Mouse (Mus musculus) kidney, postnatal 10 days (tissue): ENCODE measurements around the gene Atn1.

Experiments
- DNase-seq: peaks from one replicate; pipeline ENCODE4 v3.0.0; 2021; ENCODE audit warnings: mixed read lengths

Gene Atn1

DNA sequence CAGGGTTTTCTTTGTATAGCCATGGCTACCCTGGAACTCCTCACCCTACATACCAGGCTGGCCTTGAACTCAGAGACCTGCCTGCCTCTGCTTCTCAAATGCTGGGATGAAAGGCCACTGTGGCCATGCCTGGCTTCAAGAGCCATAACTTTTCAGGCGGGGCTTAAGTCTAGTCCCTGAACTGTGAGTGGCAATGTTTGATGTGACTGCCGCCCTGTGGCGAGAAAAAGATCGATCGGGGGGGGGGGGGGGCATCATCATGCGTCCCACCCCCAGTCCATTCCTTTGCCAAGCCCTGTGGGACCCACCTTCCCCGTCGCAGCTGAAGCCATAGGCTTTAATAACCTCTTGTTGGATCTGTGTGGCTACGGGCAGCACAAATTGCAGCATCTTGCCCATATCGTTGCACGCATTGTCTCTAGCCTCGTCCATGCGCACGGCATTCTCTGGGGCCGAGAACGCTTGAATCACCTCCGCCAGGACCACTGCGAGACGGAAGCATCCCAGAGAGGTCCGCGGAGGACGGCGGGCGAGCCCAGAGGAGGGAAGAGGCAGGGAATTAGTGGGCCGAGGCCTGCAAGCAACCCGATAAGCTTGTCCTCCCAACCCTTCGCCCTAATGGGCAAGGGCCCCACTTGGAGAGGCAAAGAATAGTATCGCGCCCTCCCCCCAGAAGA, 16.0 kb downstream of the Atn1 start:
- peak; percentile 70 for DNase-seq

- DNase-seq: no peak
Measured at GRCm38 (mm10) chr6:124739231-124739796, 17.0 kb downstream of the Atn1 start.

GRCm38 (mm10) chr6:124738511-124739023, 17.8 kb downstream of the Atn1 start, which contains the start of gene Ptpn6:
Gene Ptpn6 (minus strand): TSS chr6:124738714.
- peak; percentile 89 for DNase-seq

GRCm38 (mm10) chr6:124737040-124737439, 19.3 kb downstream of the Atn1 start:
- DNase-seq: no peak

- no peak for DNase-seq
Measured at GRCm38 (mm10) chr6:124734417-124734816, 21.9 kb downstream of the Atn1 start.

GRCm38 (mm10) chr6:124732476-124733370, 23.6 kb downstream of the Atn1 start:
- no peak for DNase-seq

- no peak for DNase-seq
Measured at GRCm38 (mm10) chr6:124731038-124731437, 25.3 kb downstream of the Atn1 start.

DNA sequence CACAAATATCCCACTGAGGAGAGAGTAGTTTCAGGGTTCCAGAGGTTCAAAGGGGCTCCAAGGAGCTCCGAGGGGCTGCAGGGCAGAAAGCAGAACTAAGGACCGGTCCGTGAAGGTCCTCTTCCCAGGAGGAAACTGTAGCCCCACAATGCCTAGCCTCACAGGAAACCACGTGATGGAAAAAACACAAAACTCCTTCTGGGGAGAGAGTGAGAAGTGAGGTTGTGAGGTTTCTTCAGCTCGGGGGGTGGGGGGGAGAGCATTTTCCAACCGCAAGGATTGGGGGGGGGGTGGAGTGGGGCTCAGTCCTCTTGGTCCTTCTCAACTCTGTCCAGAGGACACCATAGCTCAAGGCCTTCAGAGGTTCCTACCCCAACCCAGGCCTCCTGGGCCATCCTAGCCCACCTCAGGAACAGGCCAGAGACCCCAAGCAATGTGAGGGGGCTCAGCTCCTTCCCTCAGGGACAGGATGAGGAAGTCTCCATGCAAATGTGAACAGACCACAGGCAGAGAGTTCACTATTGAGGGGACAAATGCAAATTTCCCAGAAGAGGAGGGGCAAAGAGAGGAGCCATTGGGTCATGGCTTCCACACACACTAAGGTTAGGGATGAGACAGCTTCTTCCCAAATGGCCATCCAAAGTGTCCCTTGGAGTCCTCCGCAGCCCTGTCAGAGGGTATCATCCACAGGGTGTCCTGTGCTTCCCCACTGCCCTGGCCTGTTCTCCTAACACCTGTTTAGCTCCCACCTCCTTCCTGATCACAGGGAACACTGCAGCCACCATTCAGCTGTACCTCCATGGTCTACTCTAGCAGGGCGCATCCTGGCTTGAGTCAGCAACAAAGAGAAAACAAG, 26.2 kb downstream of the Atn1 start:
- no peak for DNase-seq

GRCm38 (mm10) chr6:124728621-124729020, 27.7 kb downstream of the Atn1 start:
- DNase-seq: no peak

DNA sequence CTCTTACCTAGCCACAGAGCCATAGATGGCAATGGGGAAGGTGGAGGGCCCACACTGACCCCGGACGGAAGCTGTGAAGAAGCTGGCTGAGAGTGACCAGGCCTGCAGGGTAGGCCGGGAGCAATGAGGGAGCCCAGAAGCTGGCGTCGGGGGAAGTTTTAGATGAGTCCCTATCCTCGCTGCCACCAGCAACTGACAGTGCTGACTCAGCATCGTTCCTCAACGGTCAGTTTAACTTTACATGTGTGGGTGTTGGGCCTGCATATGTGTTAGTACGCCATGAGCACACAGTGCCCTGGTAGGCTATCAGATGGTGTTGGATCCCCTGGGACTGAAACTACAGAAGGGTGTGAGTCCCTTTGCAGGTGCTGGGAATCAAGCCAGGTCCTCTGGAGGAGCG, 31.9 kb downstream of the Atn1 start:
- DNase-seq: no peak

GRCm38 (mm10) chr6:124723541-124723940, 32.8 kb downstream of the Atn1 start:
- no peak for DNase-seq

DNA sequence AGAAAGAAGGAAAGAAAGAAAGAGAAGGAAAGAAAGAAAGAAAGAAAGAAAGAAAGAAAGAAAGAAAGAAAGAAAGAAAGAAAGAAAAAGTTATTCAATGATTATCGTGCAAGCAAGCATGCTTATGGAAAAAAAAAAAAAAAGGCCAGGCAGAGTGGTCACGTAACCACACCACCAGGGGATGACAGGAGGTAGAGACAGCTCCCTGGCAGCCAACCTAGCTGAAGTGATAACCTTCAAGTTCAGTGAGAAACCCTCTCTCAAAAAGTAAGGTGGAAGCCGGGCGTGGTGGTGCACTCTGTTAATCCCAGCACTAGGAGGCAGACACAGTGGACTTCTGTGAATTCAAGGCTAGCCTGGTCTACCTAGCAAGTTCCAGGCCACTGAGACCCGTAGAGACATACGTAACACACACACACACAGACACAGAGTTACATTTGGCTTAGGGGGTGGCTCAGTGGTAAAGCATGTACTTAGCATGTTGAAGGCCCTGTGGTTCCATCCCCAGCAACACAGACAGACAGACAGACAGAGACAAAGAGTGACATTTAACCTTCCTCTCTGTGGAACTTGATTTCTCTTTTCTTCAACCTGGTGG, 33.3 kb downstream of the Atn1 start:
- no peak for DNase-seq

DNA sequence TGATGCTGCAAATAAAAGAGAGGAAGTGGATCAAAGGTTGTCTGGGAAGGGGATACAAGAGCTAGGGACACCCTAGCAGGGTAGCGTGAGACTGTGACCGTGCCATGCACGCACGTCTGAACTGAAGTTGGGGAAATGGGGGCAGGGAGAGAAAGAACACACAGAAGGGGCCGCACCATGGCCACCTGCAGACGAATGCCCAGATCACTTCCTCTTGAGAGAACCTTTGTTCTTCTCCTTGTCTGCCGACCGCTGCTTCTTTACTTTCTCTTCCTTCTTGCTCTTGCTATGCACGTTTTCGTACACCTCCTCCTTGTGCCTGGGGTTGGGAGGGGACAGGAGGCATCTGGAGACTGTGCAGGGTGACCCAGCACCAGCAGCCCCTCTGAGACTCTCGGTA, 35.4 kb downstream of the Atn1 start:
- DNase-seq: no peak

DNA sequence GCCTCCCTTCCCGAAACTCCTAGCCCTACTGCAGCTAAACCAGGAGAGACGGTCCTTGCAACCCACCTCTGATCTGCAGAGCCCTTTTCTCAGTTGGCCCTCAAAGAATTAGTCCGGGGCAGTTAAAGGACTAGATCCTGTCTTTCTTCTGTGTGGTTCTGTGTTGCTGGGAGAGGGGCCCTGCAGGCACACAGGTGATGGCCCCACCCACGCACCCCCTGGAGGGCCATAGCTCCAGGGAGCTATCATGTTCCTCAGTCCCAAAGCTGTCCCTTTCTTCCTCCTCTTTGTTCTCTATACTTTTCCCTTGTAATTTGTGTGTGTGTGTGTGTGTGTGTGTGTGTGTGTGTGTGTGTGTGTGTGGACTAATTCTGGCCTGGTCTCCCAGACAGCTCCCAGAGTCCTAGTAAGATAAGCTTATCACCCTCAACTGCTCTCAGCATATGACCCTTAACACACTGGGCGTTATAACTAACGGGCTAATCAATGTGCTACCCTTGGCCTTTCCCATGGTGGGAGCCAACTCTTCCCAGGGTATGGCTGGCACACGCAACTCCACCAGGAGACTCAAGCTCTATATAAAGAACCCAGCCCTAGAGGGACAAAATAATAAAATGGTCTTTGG, 36.9 kb downstream of the Atn1 start:
- DNase-seq: no peak

DNA sequence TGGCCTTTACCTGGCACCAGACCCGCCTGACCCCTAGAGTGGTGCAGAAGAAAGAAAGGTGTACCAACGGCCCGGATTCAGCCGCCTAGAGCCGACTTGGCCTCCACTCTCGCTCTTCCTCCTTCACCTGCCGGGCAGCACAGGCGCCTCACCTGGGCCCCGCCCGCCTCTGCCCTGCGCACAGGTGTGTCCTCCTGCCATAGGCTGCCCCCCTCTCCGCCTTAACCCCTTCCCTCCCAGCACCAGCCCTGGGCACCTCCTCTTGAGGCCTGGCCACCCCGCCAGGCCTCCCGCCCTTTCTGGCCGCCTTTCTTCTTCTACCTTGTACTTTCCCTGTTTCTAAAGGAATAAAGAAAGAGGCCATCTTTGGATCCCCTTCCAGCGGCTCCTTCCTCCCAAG, 37.6 kb downstream of the Atn1 start:
- DNase-seq: peak; percentile 76

GRCm38 (mm10) chr6:124717968-124718367, 38.4 kb downstream of the Atn1 start:
- no peak for DNase-seq

GRCm38 (mm10) chr6:124716864-124717490, 39.3 kb downstream of the Atn1 start:
- peak; percentile 77 for DNase-seq

GRCm38 (mm10) chr6:124712918-124713317, 43.4 kb downstream of the Atn1 start:
- no peak for DNase-seq

DNA sequence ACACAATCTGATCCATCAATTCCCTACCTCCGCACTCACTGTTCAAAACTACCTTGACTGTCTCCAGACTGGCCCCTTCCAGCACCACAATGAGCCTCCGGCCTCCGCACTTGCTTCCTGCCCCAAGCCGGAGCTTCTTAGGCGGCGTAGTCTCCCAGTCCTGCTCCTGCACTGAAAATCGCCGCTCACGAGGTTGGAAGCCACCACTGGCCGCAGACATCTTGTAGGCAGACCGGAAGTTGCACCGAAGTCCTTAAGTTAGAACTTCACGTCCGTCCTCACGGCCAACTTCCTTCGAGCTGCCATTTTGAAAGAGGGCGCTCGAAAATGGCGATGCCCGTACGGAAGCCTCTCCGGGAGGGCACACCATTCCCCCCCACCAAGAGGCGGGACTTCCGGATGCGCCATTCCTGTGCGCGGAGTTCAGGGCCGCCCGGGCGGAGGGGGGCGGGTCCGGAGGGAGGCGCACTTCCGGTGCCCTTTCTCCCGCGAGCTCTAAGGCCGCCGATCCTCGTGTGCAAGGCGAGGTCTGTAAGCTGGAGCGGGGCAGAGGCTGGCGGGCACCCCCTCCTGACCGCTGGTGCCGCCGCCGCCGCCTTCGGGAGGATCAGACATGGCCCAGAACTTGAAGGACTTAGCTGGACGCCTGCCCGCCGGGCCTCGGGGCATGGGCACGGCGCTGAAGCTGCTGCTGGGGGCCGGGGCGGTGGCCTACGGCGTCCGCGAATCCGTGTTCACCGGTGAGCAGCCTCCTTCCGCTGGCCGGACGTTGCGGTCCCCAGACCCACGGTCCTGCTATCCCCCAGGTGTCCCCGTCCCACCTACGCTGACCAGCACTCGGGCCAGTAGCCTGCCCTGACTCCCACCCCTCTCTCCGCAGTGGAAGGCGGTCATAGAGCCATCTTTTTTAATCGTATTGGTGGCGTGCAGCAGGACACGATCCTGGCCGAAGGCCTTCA, 44.2 kb downstream of the Atn1 start, which contains the start of the genes Emg1 and Phb2:
Gene Emg1 (minus strand): TSS at position 355 of the 959 bp plus-strand sequence.
Gene Phb2 (plus strand): TSS at position 513 of the 959 bp plus-strand sequence.
- DNase-seq: peak; percentile 99
